Mouse (Mus musculus) lung, postnatal 0 days (tissue): Measurements from ENCODE around the gene Glra3. TPM values are rescaled to one million over a fixed set of nuclear protein-coding genes. Genes with fewer than 3 reads are reported as not detected.

ENCODE experiments used
- ATAC-seq: fragments of 200-750 bp; cut with Nextera tagmentation; 2 replicates; pipeline ENCODE4 v1.8.0; 2017; ENCODE audit warnings: moderate library complexity
- DNase-seq: peaks from one replicate; pipeline ENCODE4 v3.0.0-alpha.2; 2016; ENCODE audit warnings: low spot score
- H3K27ac ChIP-seq: fragments of 300-500 bp; sonication (generic); 2 replicates; pipeline ENCODE4 v1.5.1; 2014; ENCODE audit warnings: antibody characterized with exemption, mild to moderate bottlenecking, low read length, mixed read lengths
- H3K27me3 ChIP-seq: fragments of 300-500 bp; sonication (generic); replicated peaks from 2 replicates; pipeline ENCODE4 v1.6.1; 2014; ENCODE audit warnings: low read length, mixed read lengths; ENCODE audit not compliant: insufficient read depth
- H3K36me3 ChIP-seq: fragments of 300-500 bp; sonication (generic); 2 replicates; pipeline ENCODE4 v1.6.1; 2014; ENCODE audit warnings: low read length, mixed read lengths; ENCODE audit not compliant: insufficient read depth
- H3K4me1 ChIP-seq: fragments of 300-500 bp; sonication (generic); 2 replicates; pipeline ENCODE4 v1.6.1; 2014; ENCODE audit warnings: antibody characterized with exemption, low read depth, low read length, mixed read lengths; ENCODE audit not compliant: insufficient read depth
- H3K4me2 ChIP-seq: fragments of 300-500 bp; sonication (generic); replicated peaks from 2 replicates; pipeline ENCODE4 v1.6.1; 2014; ENCODE audit warnings: low read depth, mild to moderate bottlenecking, low read length, moderate library complexity, mixed read lengths
- H3K4me3 ChIP-seq: fragments of 300-500 bp; sonication (generic); 2 replicates; pipeline ENCODE4 v1.5.1; 2014; ENCODE audit warnings: low read depth, low read length
- H3K9ac ChIP-seq: fragments of 300-500 bp; sonication (generic); replicated peaks from 2 replicates; pipeline ENCODE4 v1.6.1; 2014; ENCODE audit warnings: low read depth, mild to moderate bottlenecking
- H3K9me3 ChIP-seq: fragments of 300-500 bp; sonication (generic); 2 replicates; pipeline ENCODE4 v1.6.1; 2016; ENCODE audit warnings: low read length, mixed read lengths
- CTCF ChIP-seq: IDR thresholded peaks from 2 replicates; pipeline ENCODE4 v1.5.1; 2016; ENCODE audit warnings: antibody characterized with exemption, mild to moderate bottlenecking
- EP300 ChIP-seq: IDR thresholded peaks from 2 replicates; pipeline ENCODE4 v1.6.1; 2016; ENCODE audit warnings: antibody characterized with exemption, mild to moderate bottlenecking, control low read depth
- WGBS: fragments of 180-500 bp; shearing (Covaris S2); extraction: QIAGEN DNeasy Blood & Tissue Kit; methylation state at CpG from one replicate; pipeline ENCODE4 v1.1.7; 2014; 5-methylcytosine and 5-hydroxymethylcytosine counted together
- polyA plus RNA-seq: library from polyadenylated mRNA; unstranded; fragments of >200 nt; fragmentation: Nextera tagmentation; extraction: Ambion mirVana; gene quantifications from 2 replicates; pipeline ENCODE4 v1.2.1, GENCODE M21; 2015

The Glra3 gene
- polyA plus RNA-seq, 1 experiment from 2014 or later, result not detected

DNA sequence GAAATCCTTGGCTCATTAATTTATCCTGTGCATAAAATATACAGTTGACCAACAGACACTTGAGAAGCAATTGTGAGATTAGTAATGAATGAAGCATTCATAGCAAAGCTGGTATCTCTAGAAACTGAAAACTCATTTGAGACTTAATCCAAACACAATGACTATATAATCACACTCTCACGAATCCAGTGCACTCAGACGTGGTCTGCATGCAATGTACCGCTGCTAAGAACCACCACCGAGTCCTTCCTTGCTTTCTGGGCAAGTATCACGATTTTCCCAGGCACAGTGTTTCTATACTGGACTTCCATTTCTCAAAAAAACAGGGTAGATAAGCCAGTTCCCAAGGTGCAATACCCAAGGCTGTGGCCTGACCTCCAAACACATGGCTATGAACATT lies 211.3 kb downstream of the Glra3 start:
- Histone ChIP-seq H3K36me3 (no peaks in the 10 kb centered on the region), H3K27ac (no peak overlapping the region), H3K4me3 (no peak overlapping the region), H3K4me2 (no peak overlapping the region), H3K9ac (no peak overlapping the region), H3K4me1 (no peaks in the 10 kb centered on the region), H3K9me3 (no peaks in the 10 kb centered on the region), H3K27me3 (no peaks in the 10 kb centered on the region)
- no peak for TF ChIP-seq EP300
- DNase-seq (no peak), ATAC-seq (no peak)
- 68% methylated on average over 5 of the region's 5 CpGs for WGBS

DNA sequence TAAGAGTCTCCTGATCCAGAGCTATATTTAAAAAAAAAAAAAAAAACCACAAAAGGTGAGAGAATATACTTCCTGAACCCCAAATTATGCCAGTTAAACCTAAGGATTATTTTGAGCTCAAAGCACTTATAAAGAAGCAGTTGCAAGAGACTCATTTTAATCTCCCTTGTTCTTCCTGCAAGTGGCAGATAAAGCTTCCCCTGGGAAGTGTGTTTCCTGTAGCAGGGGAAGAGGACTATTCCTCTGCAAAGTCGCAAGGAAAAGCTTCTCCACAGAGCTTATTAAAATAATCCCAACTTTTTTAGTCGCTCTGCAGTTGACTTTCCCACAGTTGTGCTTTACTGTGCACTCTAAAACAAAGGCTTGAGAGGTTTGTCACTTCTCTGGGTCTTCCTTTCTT lies 218.7 kb downstream of the Glra3 start:
- no peak overlapping the region for H3K9ac ChIP-seq
- no peaks in the 10 kb centered on the region for H3K27me3 ChIP-seq
- H3K36me3 ChIP-seq, result no peaks in the 10 kb centered on the region
- no peaks in the 10 kb centered on the region for H3K4me1 ChIP-seq
- no peaks in the 10 kb centered on the region for H3K9me3 ChIP-seq
- H3K4me3 ChIP-seq, result no peak overlapping the region
- no peak overlapping the region for H3K27ac ChIP-seq
- DNase-seq (no peak), ATAC-seq (no peak)
- TF ChIP-seq CTCF (no peak), EP300 (no peak)
- H3K4me2 ChIP-seq, result no peak overlapping the region
- 30% methylated on average over 2 of the region's 2 CpGs for WGBS

Other genes with a start within 250 kb of the Glra3 start
- gene Adam29, start 33.5 kb upstream of the Glra3 start, polyA plus RNA-seq, result not detected in 2 replicates